Mouse (Mus musculus) bone marrow, adult 2 months (tissue): ENCODE results near the gene Acsm2.

Source experiments
- CTCF ChIP-seq: fragments of 200-500 bp; IDR thresholded peaks from 2 replicates; pipeline ENCODE4 v1.5.1; 2011; ENCODE audit warnings: low read length, control low read depth; ENCODE audit not compliant: control insufficient read depth, insufficient read depth
- POLR2A ChIP-seq: fragments of 200-500 bp; IDR thresholded peaks from 2 replicates; pipeline ENCODE4 v1.6.1; 2011; ENCODE audit warnings: low read depth, mild to moderate bottlenecking, control low read depth, low read length, borderline replicate concordance; ENCODE audit not compliant: control insufficient read depth

GRCm38 (mm10) chr7:119521816-119522215 lies 32.3 kb upstream of the Acsm2 start:
- TF ChIP-seq CTCF = no peak
- no peak for TF ChIP-seq POLR2A
